Mouse (Mus musculus) monocyte, adult 5-6 weeks (primary cell): Measurements from ENCODE around the gene Tmc5. TPM values are rescaled to one million over a fixed set of nuclear protein-coding genes. Genes with fewer than 3 reads are reported as not detected.

Experiments
- ATAC-seq: fragments of 153-309, 156-312 bp; replicated peaks from 2 replicates; pipeline ENCODE4 v1.8.0; 2017; ENCODE audit warnings: mild to moderate bottlenecking; ENCODE audit not compliant: low TSS enrichment, insufficient number of reproducible peaks, severe bottlenecking, poor library complexity, low FRiP score
- total RNA-seq: library from RNA; stranded (forward); fragments of 200-1000, 200-491, 200-594 nt; gene quantifications from 3 replicates; pipeline ENCODE4 v1.2.3, GENCODE M21; 2017

Gene Tmc5
- total RNA-seq, 1 experiment from 2014 or later, result not detected

DNA sequence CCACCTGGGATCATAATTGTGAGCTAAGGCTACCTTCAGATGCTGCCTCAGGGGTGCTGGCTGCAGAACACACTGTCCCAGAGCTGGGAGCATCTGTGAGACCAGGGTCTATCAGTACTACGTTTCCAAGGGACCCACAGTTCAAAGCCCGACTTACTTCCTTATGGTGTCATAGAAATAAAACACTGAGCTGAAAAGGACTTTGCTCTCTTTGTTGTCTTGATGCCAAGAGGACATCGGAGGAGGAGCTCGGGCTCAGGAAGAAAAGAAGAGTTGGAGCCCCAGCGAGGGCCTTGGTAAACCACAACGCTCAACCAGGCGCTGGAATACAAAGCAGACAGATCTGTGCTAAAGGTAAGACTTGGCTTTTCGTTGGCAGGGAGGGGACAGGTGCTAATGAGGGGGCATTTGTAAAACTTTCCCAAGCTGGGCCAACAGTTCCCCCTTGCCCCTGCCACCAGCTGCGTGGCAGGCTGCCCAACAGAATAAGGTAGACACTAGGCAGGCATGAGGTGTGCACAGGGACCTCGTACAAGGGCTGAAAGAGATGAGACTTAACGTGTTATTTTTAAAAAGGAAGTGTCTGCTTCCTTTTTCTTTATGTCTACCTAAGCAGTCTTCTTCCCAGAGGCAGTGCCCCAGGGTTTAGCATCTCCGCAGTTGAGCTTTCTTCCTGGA lies 3.0 kb downstream of the Tmc5 start:
- ATAC-seq, result no peak

DNA sequence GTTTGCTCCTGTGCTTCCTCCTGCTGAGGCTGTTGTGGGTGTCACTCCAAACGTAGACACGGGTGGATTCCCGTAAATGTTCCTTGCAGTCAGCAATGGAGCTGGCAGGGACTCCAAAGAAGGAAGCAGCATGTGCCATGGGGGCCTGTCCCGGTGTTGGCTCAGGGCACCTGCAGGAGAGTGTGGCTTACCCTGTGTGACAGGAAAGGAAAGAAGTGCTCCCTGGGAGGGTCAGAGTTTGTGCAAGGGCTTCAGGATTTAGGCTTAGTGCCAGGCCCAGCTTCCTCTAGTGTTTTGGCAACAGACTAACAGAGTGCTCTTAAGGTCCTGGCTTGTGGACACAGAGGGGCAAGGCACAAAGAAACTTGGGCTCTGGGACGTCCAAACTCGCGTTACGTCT lies 7.7 kb downstream of the Tmc5 start:
- ATAC-seq, result no peak

DNA sequence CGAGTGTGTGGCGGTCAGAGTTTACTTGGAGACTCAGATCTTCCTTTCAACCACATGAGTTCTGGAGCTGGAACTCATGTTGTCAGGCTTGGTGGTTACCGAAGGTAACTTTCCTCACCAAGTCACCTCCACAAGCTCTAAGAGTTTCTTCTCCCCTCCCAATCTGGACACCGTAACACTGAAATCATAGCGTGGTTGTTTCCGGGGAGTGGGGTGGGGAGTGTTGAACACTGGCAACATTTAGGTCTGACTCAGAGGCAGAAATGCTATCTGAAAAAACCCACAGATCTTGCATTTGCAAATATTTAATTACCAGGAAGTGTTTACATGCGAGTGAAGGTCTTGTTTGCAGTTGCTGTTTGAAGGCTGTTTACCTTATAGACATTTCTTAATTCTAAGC lies 12.7 kb downstream of the Tmc5 start:
- ATAC-seq, result no peak

DNA sequence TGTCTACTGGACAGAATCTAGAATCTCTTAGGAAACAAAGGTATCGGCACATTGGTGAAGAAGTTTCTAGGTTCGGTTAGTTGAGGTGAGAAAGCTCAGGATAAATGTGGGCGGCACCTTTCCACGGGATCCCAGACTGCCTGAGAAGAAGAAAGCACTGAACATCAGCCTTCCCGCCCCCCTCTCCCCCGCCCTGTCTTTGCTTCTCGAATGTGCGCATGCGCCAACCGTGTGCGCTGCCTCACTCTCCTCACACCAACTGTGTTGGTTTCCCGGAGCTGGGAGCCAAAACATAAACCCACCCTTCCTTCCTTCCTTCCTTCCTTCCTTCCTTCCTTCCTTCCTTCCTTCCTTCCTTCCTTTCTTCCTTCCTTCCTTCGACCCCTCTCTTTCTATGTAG lies 13.6 kb downstream of the Tmc5 start:
- no peak for ATAC-seq

DNA sequence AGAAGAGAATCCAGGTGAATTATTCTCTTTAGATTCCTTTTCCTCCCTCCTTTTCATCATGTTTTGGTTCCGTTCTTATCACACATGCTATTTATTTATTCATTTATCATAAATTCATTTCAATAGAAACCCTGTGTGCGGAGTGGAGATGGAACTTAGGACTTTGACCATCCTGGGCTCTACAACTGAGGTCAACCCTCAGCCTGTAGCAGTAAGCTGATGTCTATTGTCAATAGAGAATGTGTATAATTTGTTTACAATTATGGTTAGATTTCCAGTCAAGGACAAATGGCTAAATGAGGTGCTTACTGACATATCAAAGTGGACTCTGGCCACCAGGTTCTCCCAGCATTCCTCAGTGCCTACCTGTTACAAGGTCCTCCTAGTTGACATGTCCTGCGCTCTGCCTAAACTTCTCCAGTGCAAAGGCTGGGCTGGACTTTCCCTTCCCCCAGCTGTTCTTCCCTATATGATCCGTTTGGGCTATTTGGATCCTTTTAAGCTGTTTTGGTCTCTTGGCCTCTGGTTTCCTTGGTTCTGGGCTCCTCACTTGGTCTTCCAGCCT lies 14.2 kb downstream of the Tmc5 start:
- ATAC-seq, result no peak

DNA sequence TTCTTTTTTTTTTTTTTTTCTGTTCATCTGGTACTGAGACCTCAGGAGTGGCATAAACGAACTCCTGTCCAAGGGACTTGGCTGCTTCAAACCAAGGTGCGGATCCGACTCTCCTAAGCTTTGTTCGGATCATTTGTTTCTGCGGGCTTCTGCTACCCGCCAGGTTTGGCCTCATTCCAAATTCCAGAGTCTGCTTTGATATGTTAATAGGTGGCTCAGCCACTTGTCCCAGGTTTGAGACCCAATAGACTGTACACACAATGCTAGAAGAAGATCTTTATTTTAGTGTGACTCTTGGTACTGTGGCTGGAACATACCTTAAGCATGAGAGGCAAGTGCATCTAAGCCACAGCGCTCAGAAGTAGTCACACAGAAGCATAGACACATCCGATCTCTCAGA lies 14.8 kb downstream of the Tmc5 start:
- no peak for ATAC-seq

DNA sequence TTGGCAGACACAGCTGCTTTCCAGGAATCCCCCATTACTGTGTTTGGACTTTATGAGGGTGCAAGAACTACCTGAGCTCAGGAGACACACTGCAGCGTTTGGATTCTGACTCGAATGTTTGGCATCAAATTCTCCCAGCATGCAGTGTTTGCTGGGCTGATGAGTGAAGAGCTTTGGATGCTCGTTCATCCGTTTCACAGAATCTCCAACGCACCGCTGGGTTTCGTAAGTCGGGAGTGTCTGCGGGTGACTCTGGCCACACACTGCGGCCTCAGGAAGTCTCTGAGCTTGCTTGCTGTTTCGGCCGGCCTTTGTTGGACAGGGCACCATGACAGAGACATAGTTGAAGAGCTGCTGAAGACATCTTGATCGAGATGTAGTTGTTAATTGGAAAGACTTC lies 17.0 kb downstream of the Tmc5 start:
- ATAC-seq, result no peak

DNA sequence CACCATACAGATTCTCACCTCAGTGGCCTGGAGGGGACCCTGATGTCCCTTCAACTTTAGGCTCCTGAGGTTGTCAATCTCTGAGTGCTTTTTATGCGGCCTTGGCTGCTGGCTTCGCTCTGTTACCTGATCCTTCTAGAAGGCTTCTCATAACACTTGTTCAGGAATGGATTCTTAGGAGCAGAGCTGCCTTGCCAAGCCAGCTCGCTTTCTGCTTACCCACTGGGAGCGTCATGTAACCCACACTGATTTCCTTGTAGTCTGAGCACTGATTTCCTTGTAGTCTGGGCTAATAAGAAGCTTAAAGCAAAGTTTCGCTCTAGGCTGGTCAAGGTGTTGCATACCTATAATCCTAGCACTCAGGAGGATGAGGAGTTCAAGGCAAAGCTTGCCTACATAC lies 21.0 kb downstream of the Tmc5 start:
- ATAC-seq, result no peak

DNA sequence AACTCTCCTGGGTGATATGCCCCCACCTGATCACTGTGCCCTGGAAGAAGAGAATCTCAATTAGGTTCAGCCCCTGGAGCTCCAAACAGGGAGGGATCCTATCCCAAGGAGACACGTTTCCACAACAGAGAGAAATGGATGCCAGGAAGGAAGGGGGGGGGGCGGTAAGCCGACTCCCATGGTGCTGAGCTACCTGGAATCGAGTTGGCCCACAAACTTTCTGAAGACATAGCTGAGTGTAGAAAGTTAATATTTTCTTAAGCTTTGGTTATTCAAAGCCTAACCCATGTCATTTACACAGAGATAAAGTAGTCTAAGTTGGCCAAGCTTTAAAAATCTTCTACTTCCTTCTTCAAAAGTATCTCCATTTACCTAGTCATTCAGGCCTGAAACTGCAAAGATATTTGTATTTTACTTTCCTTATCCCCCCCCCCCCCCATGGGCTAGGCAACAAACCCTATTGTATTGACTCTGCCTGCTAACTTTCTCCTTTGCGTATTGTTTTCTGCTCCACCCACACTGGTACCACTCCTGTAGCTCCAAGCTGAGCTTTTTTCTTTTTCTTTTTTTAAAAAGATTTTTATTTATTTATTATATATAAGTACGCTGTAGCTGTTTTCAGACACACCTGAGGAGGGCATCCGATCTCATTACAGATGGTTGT lies 23.3 kb downstream of the Tmc5 start:
- no peak for ATAC-seq

DNA sequence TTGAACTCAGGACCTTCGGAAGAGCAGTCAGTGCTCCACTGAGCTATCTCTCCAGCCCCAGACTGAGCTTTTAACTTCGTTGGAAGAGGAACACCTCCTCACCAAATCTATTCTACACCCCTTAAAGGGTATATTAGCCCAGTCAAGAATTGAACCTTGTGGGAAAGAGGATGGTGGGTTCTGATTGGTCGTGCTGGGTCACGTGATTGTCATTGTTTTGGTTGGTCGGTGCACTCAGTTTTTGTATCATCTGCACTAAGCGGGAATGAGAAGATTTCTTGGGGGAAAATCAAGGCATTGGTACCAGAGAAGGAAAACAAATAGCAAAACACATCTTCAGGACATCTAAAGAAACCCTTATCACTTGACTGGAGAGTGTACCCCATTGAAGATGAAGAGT lies 24.0 kb downstream of the Tmc5 start:
- ATAC-seq, result no peak

DNA sequence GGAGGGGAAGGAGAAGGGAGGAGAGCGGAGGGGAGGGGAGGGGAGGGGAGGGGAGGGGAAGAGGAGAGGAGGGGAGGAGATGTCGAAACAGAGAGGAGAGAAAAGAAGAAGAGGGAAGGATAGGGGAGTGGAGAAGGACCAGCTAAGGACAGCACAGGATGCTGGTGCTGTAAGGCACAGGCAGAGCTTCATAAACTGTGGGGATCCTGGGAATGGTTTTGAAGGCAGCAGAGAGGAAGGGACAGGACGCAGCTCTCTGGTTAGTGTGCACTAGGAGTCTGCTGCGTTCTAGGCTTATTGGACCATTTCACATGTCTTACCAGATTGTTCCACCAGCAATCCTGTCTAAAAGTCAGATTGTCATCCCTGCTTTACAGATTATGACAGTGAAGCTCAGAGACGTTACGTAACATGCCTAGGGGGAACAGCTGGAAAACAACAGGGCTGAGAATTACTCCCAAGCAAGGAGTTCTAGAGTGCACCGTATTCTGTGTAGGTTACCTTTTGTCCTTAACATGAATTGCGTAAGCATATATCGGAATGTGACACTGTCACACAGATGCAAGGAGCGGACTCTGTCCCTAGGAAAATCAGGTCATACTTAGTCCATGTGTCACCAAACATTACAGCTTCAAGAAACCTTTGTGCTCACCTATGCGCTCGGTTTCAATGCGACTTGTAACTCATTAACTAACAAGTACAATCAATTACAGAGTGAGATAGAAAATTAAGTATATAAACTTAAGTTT lies 30.6 kb downstream of the Tmc5 start:
- ATAC-seq, result no peak

DNA sequence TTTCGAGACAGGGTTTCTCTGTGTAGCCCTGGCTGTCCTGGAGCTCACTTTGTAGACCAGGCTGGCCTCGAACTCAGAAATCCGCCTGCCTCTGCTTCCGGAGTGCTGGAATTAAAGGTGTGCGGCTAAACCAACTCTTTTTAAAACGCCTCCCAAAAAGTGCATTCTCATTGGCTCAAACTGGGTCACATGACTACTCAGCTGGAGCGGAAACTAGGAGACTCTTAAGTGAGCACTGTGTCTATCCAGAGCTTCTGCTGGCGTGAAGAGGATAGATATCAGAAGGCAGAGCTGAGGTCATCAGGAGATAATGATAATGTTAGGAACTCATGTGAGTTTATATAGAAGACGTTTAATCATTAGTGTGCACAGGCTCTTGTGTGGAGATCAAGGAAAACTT lies 36.0 kb downstream of the Tmc5 start:
- ATAC-seq, result no peak

DNA sequence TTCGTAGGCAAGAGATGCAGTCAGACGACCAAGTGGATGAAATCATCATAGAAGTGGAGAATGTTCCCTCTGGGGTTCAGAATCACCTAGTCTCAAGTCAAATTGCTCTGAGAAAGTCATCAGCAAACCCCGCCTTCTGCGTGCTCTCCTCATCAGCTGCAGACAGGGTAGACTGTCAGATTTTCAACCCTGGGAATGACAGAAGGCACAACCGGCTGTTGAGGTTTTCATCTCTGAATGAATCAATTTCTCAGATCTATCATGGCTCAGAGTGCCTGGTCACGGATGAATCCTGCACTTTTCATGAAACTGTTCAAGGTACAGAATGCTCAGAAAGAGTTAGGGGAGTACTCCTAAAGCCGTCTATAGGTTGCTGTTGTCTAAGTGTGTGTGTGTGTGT lies 36.9 kb downstream of the Tmc5 start:
- ATAC-seq, result no peak

DNA sequence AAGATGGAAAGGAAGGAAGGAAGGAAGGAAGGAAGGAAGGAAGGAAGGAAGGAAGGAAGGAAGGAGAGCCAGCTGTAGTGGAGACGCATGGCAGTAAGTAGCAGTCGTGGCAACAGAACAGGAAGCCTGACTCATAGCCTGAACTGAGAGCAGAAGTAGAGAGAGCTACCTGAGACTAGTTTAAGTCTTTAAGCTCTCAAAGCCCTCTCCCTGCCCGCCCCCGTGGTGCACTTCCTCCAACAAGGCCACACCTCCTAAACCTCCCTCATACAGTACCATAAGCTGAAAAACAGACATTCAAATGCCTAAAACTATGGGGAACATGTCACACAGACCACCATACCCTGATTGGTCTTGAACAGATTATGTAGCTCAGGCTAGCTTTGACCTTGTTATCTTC lies 40.4 kb downstream of the Tmc5 start:
- ATAC-seq, result no peak

DNA sequence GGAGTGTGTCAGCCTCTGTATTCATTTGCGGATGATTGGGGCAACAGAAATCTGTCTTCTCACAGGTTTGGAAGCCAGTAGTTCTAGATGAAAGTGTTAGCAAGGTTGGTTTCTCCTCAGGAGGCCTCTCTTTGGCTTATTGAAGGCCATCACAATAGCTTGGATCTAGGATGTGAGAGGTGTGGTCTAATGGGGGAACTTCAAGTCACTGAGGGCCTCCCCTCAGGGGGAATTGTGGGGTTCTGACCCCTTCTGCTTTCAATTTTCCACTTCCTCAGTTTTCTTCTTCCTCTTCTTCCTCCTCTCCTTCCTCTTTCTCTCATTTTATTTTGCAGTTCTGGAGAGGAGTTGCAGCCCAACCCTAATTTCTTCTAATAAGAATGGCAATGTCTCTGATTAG lies 49.1 kb downstream of the Tmc5 start:
- no peak for ATAC-seq

DNA sequence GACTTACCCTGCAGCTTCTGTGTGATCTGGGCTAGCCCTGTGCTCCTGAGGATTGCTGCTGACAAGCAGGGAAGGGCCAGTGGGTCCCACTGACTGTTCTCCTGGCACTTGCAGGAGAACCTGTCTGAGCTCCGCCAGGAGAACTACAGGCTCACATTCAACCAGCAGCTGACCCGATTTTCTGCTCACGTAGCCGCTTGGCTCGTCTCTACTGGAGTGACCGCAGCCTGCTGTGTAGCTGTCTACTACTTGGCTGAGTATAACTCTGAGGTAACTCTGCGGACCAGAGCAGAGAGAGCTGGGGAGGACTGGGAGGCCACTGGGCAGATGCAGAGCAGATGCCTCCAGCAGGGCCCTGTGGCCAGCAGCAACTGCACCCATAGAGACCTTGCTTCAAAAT lies 52.2 kb downstream of the Tmc5 start:
- no peak for ATAC-seq

DNA sequence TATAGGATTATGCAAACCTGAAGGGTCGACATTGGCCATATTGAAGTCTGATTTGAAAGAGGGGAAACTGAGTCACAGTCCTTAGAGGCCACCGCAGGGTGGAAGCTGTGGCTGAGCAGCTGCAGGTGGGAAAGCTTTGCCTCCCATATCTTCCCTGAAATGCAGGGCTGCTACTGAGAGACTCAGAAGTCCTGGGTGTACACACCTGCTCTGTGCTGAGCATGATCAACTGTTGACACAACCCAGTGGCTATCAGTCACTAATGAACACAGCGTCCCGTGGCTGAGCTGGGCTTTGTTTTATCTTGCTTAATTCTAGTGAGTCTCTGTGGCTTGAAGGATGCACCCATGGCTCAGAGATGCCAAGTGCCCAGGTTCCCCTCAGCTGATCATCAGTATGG lies 53.0 kb downstream of the Tmc5 start:
- no peak for ATAC-seq

DNA sequence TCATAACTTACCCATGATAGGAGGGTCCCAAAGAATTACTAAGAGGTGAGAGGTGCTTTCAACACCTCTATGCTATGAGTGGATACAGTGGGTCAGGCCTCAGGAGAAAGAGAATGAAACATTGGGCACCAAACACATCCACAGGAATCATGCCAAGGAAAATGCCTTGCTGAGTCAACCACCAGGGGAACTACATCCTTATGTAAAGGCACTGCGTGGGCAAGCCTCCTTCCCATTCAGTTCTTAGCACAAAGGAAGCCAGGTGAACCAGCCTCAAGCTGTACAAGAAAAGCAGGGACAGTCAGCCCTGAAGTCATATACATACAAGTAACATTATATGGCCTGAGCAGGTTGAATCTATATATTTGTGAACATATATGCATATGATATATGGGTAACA lies 53.8 kb downstream of the Tmc5 start:
- ATAC-seq, result no peak

DNA sequence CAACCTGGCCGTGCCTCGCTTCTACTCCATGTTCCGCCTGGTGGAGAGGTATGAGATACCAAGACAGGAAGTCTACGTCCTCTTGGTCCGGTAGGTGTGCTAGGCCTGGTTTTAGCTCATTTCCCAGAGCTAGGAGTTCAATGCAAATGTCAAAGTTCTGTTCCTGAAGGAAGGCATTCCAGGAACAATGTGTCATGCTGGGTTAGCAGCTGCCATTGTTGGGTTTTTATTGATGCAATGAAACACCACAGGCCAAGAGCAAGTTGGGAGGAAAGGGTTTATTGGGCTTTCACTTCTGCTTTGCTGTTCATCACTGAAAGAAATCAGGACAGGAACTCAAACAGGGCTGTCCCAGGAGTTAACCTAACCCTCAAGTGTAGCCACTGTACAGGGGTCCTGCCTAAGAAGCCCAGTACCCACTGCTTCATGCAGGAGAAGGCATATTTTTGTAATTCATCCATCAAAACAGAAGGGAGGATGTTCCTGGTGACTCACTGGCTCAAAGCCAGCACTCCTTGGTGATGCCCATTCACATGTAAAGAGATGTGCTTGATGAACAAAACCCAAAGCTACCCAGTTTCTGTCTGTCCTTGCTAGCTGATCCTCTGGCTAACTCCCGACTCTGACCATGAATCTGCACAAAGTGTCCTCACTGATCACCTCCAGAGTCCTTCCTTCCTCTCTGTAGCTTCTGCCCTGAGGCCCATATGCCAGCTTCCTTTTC lies 55.6 kb downstream of the Tmc5 start:
- no peak for ATAC-seq
